Mouse (Mus musculus) brain, embryonic 14.5 days (tissue): ENCODE measurements at regions not wholly inside any gene's neighbourhood (a gene's known extent, or its start where the extent isn't known, plus 50 kb on each side); places are given as distances from the start of the nearest gene placed in this dataset.

Experiments
- DNase-seq: peaks from one replicate; pipeline ENCODE4 v3.0.0-alpha.2; 2011; ENCODE audit warnings: low read depth
- CTCF ChIP-seq: fragments of 200-500 bp; IDR thresholded peaks from 2 replicates; pipeline ENCODE4 v1.5.1; 2012; ENCODE audit warnings: inconsistent platforms, mild to moderate bottlenecking, moderate library complexity, borderline replicate concordance; ENCODE audit not compliant: insufficient read depth, insufficient read length; ENCODE audit errors: extremely low read depth
- POLR2A ChIP-seq: fragments of 200-500 bp; IDR thresholded peaks from 2 replicates; pipeline ENCODE4 v1.6.1; 2012; ENCODE audit warnings: mild to moderate bottlenecking, inconsistent platforms, borderline replicate concordance; ENCODE audit not compliant: poor library complexity, insufficient read depth, insufficient read length, severe bottlenecking; ENCODE audit errors: extremely low read depth

DNA sequence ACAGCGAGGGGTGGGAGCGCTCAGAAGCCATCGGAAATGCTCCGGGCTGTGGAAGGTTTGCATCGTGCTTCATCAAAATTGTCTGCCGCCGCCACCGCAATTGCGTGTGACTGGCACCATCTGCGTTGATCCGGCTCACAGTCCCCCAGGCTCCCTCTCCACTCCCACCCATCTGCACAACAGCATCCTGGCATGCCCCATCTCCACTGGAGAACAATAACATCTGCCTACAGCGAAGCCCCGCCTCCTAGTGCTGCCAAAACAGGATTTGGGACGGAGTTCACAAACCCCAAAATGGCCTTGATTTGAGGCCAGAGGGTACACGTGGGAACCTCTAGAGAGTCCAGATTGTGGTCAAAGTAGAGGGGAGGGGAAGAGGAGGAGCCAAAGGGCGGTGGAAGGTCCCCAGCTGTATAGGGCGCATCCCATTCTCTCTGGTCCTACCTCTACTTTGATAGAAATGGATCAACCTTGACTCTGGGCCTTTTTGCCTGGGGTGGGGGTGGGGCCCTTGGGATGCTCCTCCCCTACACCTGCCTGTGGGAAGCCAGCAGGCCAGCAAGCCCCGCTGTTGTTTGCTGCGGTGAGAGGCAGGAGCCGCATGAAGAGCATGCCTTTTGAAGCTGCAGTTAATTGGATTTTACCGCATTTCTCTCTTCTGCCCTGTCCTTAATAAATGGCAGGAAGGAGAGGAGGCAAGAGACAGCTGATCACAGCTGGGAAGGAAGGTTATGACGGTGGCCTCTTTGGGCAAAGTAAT, 195.6 kb upstream of the Rpl38 start:
- DNase-seq: peak; percentile 82
- TF ChIP-seq POLR2A: no peak
- no peak for TF ChIP-seq CTCF

DNA sequence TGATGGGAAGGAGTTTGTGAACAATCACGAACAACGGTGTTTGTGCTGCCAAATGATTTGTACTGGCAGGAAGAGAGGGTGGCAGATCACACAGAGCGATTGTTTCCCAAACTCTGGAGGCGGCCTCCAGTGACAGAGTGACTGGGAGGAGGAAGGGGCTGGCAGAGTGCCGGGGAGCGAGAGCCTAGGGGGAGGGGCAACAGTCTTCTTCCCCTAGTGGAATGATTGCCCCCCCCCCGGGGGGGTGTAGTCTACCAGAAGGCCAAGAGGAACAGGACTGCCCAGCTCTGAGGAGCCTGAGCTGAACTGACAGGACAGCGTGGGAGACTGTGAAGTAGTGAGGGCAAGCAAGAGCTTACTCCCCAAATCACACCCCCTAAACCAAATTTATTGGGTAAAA, 199.9 kb upstream of the Rpl38 start:
- TF ChIP-seq CTCF (no peak), POLR2A (no peak)
- DNase-seq: peak; percentile 95

DNA sequence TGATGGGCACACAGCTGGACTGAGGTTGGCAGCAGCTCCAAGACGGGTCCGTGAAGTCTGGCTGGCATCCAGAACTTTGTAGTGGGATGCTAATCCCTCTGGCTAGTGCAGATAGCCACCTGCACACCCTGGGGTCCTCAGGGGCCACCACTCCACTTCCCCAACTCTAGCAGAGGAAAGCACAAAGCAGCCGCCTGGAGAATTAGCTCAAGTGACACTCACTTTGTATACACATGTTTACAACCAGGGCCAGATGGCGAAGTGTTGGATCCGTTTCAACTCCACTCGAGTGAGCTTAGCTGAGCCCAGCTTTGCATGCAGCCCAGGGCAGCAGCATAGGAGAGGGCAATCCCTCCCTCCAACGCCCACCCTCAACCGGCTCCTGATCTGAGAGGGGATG, 200.5 kb upstream of the Rpl38 start:
- peak; percentile 98 for DNase-seq
- TF ChIP-seq POLR2A (no peak), CTCF (no peak)

DNA sequence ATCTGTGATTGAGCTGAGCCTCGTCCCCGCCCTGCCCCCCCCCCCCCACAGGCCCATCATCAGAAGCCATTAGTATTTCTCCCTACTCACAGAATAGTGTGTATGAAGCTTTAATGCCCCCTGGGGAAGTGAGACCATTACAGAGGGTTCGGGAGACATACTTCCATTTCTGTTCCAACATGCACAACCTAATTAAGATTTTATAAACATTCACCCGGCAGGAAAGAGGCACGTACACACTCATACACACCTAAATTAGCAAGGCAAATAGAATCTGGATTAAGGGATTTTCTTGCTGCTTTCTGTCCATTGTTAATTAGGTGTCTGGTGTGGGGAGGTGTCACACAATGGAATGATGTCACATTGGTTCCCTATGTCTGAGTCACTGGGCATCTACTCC, 202.8 kb upstream of the Rpl38 start:
- TF ChIP-seq CTCF (no peak), POLR2A (no peak)
- peak; percentile 69 for DNase-seq

DNA sequence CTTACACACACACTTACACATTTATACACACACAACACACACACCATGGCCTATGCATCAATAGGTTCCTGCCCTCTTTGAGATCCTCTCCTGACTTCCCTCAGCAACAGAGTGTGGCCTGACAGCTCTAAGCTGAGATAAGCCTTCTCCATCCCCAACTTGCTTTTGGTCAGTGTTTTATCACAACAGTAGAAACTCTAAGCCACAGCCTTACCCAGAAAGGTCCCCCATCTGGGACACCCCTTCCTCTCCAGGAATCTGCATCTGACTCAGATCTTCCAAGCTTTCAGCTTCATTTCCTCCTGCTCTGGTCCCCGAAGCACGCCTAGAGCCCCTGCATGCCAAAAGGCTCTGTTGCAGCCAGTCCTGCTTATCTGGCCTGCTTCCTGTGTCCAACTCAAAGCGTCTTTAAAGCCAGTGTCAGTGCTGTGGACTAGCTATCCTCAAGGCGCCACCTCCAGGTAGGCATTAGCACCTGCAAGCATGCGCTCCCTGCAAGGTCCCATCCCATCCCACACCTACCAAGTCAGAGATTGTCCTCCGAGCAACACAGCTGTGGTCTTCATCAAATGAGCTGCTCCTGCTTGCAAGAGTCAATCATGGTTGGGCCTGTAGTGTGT, 205.5 kb upstream of the Rpl38 start:
- DNase-seq: peak; percentile 65
- TF ChIP-seq POLR2A (no peak), CTCF (peak; percentile 57; the same call in 1 of the 2 replicates)

DNA sequence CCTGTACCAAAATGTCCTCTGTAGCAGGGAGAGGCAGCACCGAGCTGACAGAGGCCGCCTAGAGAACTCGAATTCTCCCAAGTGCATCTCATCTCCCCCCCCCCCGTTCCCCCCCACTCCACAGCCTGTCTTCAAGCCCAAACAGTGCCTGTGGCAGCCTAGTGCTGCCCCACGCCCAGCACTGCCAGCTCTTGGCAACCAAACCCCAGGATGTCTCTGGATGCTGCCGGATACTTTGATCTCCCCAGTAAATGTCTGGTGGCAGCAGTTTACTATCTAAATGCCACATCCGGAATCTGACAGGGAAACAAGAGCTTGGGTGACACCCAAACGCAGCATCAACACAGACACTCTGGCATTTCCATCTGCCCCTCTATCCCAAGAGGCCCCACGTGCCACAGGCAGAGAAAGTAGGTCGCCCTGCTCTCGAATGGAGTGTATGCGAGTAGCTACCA, 213.4 kb upstream of the Rpl38 start:
- no peak for TF ChIP-seq POLR2A
- no peak for TF ChIP-seq CTCF
- peak; percentile 83 for DNase-seq

DNA sequence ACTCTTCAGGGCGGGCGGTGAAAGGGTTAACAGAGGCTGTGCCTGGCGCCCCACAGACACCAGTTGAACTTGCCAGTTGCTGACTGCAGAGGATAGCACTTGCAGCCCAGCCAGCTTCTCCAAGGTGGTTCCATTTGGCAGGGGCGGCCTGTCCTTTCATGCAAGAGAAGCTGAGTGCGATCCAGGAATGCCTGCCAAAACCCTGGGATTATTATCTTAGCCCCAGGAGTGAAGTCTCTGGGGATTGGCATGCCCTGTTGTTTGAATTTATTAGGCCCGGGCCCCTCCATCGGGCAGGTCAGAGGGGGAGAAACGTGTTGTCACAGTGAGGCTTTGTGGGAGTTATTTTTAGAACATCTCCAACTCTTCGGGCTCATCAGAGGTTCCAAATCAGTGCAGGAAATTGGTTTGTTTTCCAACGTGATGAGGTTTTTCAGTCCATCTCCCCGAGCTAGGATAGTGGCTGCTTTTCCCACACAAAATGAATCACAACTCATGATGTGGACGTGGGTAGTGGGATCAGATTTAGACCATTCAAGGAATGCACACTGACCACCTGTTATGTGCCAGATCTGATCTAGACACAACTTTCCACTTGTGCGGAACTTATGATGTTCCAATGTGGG, 219.4 kb upstream of the Rpl38 start:
- no peak for TF ChIP-seq CTCF
- TF ChIP-seq POLR2A: no peak
- DNase-seq: peak; percentile 96

DNA sequence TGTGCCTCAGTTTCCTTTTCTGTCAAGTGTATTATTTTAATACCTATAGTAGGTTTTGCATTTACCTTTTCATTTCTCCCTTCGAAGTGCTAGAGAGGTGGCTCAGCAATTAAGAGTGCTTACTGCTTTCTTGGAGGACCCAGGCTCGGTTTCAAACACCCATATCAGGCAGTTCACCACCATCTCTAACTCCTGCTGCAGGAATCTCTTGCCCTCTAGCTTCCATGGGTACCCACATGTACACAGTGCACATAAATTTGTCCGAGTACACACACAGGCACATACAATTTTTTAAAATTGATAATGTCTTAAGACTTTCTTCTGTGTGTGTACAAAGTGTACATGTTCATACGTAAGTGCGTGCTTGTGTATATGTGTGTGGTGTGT, 220.9 kb upstream of the Rpl38 start:
- DNase-seq: no peak
- TF ChIP-seq POLR2A (no peak), CTCF (no peak)

DNA sequence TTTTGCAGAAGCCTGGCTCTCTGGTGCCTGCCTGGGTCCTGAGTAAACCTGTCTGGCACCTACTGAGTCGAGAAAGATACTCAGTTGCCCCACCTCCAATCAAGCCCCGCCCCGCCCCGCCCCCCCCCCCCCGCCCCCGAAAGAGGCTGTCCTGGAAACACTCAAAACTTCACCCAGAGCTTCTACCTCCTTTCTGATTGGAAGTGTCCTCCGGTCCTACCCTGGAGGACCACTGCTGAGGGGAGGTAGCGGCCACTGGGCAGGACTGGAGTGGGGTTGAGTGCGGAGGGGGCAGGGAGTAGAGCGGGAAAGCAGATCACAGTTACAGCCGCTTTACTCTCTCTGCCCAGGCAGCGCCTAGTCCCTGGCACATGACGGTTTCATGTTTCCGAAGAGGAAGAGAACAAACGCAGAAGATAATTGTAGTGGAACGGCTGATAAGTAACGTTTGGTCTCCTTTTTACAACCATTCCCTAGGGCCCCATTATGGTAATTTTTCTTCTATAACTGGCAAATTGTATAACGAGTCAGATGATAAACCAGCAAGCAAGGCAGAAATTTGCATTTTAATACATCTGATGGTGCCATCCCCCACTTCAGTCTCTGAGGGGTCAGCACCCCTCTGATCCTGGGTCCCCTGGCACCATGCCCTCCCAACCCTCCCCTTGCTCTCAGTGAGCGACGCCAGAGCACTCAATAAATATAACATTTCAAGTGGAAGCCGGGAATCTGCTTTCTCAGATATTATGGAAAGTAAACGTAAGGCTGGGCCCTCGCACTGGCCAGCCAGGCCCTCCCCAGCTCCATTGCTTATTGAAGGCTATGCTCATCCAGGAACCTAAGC, 221.5 kb upstream of the Rpl38 start:
- TF ChIP-seq POLR2A (no peak), CTCF (no peak)
- peak; percentile 86 for DNase-seq

DNA sequence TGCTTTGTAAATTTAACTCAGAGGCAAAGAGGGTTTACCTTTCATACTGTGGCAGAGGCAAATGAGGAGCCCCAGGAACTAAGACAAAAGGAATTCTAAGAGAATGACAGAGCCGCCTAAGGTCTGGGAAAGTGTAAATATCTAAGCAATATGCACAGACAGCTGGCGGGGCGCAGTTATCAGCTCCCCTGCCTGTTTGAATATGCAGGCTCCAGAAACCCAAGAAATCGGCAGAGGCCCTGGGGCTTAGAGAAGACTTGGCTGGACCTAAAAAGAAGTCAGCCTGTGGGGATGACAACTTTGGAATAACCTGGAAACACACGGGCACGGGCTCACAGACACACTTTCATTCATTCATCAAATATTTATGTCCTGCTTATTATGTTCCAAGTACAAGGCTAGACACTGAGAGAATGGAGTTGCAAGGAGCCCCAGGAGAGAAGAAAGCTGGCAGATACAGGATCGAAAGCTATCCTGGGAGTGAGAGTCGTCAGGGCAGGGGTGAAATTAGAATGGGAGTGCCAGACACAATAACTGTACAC, 222.2 kb upstream of the Rpl38 start:
- TF ChIP-seq CTCF: no peak
- no peak for TF ChIP-seq POLR2A
- DNase-seq: peak; percentile 82
